Mouse (Mus musculus) Patski (cell line): ENCODE results near the gene Tmprss7. TPM values are rescaled to one million over a fixed set of nuclear protein-coding genes. Genes with fewer than 3 reads are reported as not detected.

Experiments used
- ATAC-seq: fragments of 100-300 bp; one replicate; pipeline ENCODE4 v1.8.0; 2021
- CTCF ChIA-PET: fragments of 350-600 bp; sonication (Branson Sonifier 250); formaldehyde crosslinking; loops from one replicate; lab custom pipeline; 2022; ENCODE audit warnings: inconsistent platforms; lab: Charles Lee
- POLR2A ChIA-PET: fragments of 350-600 bp; sonication (Branson Sonifier 250); formaldehyde crosslinking; loops from one replicate; lab custom pipeline; 2022; ENCODE audit warnings: antibody characterized with exemption, inconsistent platforms; lab: Charles Lee
- DNase-seq: peaks from one replicate; pipeline ENCODE4 v3.0.0-alpha.2; 2011; ENCODE audit warnings: low read depth, low spot score
- H3K27me3 ChIP-seq: fragments of 371-371 bp; one replicate; pipeline ENCODE4 v1.5.1; 2021
- CTCF ChIP-seq: fragments of 100-300 bp; IDR thresholded peaks from one replicate; pipeline ENCODE4 v1.5.1; 2021
- in situ Hi-C: fragments of 300-500 bp; cut with MboI; formaldehyde crosslinking; loops from 3 replicates; pipeline ENCODE4 v1.11.1; 2018; ENCODE audit warnings: low pct_unique_long_range_greater_than_20kb, mixed read lengths
- polyA plus RNA-seq: library from polyadenylated mRNA; unstranded; gene quantifications from one replicate; pipeline ENCODE4 v1.2.3, GENCODE M21; 2021

Tmprss7 gene
- polyA plus RNA-seq, 1 experiment from 2014 or later = not detected

DNA sequence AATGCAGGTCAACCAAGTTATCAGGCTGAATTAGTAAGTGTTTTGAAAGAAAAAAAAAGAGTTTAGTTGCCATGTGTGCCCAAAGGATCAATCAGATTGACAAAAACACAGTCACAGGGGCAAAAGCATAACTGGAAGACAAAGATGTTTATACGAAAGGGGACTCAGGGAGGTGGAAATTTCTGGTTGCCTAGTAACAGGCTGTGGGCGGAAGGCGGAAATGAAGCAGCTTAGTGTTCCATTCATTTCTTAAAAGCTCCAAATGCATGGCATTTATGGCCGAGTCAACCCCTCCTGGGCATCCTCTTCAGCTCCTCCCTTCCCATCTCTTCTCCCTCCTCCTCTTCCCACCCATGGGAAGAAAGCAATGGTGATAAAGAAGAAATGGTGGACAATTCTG is 3.3 kb downstream of the Tmprss7 start:
- DNase-seq (no peak), ATAC-seq (no peak)
- ChIA-PET POLR2A (interaction anchor here (0.7 kb wide), 1 partner anchor 233 kb away, joined by 4 read pairs; no protein-coding TSS in a partner anchor), CTCF (interaction anchor here (0.8 to 1.5 kb wide), 2 partner anchors 9 to 328 kb away, joined by 4 to 5 read pairs; no protein-coding TSS in a partner anchor)
- no peaks in the 10 kb centered on the region for H3K27me3 ChIP-seq
- no peak for TF ChIP-seq CTCF
- in situ Hi-C loops = no loop called here

- DNase-seq (no peak), ATAC-seq (no peak)
- POLR2A ChIA-PET = interaction anchor here (1.4 kb wide), 1 partner anchor 10 kb away, joined by 3 read pairs; no protein-coding TSS in a partner anchor
- in situ Hi-C loops = loop anchor here (10.0 kb wide), 1 partner anchor 338 kb away; no protein-coding TSS in a partner anchor
- H3K27me3 ChIP-seq = no peaks in the 10 kb centered on the region
- no peak for TF ChIP-seq CTCF
- CTCF ChIA-PET = interaction anchor here (1.7 to 3.3 kb wide), 3 partner anchors 10 to 45 kb away, joined by 3 to 17 read pairs (median 10); no protein-coding TSS in a partner anchor
Observed at GRCm38 (mm10) chr16:45686833-45687232, 6.6 kb downstream of the Tmprss7 start.

GRCm38 (mm10) chr16:45685295-45685694 is 8.2 kb downstream of the Tmprss7 start:
- in situ Hi-C loops = loop anchor here (10.0 kb wide), 1 partner anchor 340 kb away; no protein-coding TSS in a partner anchor
- no peak for ATAC-seq
- POLR2A ChIA-PET = interaction anchor here (1.4 kb wide), 1 partner anchor 11 kb away, joined by 3 read pairs; no protein-coding TSS in a partner anchor

GRCm38 (mm10) chr16:45684815-45685214 is 8.6 kb downstream of the Tmprss7 start:
- ChIA-PET CTCF (interaction anchor here (0.7 to 3.3 kb wide), 17 partner anchors 9 to 725 kb away, joined by 3 to 17 read pairs (median 4); partner anchors contain the start of gene Tmprss7), POLR2A (no interaction called here)
- no peaks in the 10 kb centered on the region for H3K27me3 ChIP-seq
- in situ Hi-C loops = loop anchor here (10.0 kb wide), 1 partner anchor 340 kb away; no protein-coding TSS in a partner anchor
- ATAC-seq = peak; percentile 44
- no peak for DNase-seq
- TF ChIP-seq CTCF = peak; percentile 91

More at GRCm38 (mm10) chr16:45685295-45685694, 8.2 kb downstream of the Tmprss7 start:
- CTCF ChIA-PET = interaction anchor here (0.7 to 3.3 kb wide), 15 partner anchors 8 to 725 kb away, joined by 3 to 17 read pairs (median 5); partner anchors contain the start of gene Tmprss7
- no peak for TF ChIP-seq CTCF
- no peak for DNase-seq
- no peaks in the 10 kb centered on the region for H3K27me3 ChIP-seq

DNA sequence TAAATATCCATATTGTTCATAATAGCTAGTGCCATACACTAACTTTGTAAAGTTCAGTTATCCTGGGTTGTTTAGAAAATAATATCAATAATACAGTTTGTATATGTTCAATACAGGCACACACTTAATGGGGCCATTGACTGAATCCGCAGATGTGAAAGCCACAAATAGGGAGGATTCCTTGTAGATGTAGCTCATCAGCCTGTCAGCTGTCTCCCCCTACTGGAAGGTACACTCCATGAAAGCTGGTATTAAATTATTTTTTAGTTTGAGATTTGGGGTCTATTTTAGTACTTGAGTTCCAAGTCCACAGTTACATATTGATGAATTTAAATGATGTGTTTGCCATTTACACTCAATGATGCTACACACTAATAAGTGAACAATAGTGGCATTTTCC is 17.0 kb downstream of the Tmprss7 start:
- CTCF ChIA-PET = interaction anchor here (0.8 to 1.8 kb wide), 3 partner anchors 9 to 483 kb away, joined by 3 to 10 read pairs (median 3); no protein-coding TSS in a partner anchor

DNA sequence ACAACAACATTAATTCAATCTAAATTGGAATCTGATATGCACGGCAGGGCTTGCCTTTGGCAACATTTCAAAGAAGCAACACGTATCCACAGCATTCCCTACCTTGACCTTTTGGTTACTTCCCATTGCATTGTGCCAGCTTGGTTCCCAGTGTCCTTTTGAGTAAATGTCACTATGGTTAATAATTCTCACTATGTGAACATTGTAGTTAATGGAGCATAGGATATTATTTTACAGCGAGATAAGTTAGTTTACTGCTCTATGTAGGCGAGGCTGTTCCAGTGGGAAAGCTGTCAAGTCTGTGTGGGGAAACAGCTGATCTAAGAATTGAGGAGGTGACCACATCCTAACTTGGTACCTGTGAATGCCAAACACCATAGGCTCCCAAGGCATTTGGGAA is 23.5 kb downstream of the Tmprss7 start:
- no peaks in the 10 kb centered on the region for H3K27me3 ChIP-seq
- ATAC-seq (peak; percentile 54), DNase-seq (peak; percentile 10)
- ChIA-PET POLR2A (interaction anchor here (0.6 kb wide), 1 partner anchor 12 kb away, joined by 4 read pairs; no protein-coding TSS in a partner anchor), CTCF (interaction anchor here (0.6 to 1.0 kb wide), 2 partner anchors 15 to 740 kb away, joined by 3 to 6 read pairs; no protein-coding TSS in a partner anchor)
- in situ Hi-C loops = no loop called here
- no peak for TF ChIP-seq CTCF

More for the DNA sequence above, 17.0 kb downstream of the Tmprss7 start:
- peaks cover 4% of the 10 kb centered on the region for H3K27me3 ChIP-seq
- DNase-seq (no peak), ATAC-seq (no peak)
- peak; percentile 67 for TF ChIP-seq CTCF
- POLR2A ChIA-PET = no interaction called here
- in situ Hi-C loops = loop anchor here (5.0 kb wide), 1 partner anchor 431 kb away; no protein-coding TSS in a partner anchor

DNA sequence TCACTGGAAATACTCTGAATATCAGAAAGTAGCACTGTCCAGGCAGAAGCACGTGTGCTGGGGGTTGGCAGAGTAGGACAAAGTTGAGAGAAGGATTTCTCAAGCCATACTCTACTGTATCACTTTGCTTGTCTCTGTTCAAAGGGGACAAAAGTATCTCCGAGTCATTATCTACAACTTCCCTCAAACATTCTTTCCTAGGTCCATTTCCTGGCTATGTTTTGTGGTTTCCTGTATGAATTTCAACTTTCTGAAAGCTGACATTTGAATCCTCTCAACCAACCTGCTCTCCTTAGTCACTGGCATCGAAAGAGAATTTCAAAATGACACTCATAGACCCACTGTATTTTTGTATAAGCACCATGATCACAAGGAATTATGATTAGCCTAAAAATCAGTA is 25.3 kb downstream of the Tmprss7 start:
- POLR2A ChIA-PET = no interaction called here
- DNase-seq (no peak), ATAC-seq (no peak)
- H3K27me3 ChIP-seq = no peaks in the 10 kb centered on the region
- TF ChIP-seq CTCF = no peak
- CTCF ChIA-PET = no interaction called here
- in situ Hi-C loops = no loop called here

GRCm38 (mm10) chr16:45666136-45666535 is 27.3 kb downstream of the Tmprss7 start:
- ATAC-seq = no peak
- CTCF ChIA-PET = interaction anchor here (0.8 to 1.2 kb wide), 2 partner anchors 19 to 36 kb away, joined by 3 to 4 read pairs; no protein-coding TSS in a partner anchor
- no peak for DNase-seq
- no peak for TF ChIP-seq CTCF
- POLR2A ChIA-PET = no interaction called here
- H3K27me3 ChIP-seq = peaks cover 5% of the 10 kb centered on the region
- in situ Hi-C loops = no loop called here

DNA sequence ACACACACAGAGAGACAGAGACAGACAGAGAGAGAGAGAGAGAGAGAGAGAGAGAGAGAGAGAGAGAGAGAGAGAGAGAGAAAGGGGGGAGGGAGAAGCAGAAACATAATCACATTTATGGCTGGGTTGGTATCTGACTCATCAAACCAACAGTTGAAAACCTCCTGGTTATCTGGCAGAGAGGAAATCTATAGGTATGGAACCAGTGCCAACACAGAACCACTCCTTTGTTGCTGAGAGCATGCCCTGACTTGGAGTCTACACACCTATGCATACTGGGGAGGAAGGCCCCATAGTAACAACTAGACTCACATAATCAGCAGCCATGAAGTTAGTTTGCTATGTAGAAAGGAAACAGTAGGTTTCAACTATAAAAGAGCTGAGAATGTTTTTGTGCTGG is 31.1 kb downstream of the Tmprss7 start:
- DNase-seq (no peak), ATAC-seq (no peak)
- in situ Hi-C loops = no loop called here
- H3K27me3 ChIP-seq = peaks cover 6% of the 10 kb centered on the region
- ChIA-PET CTCF (no interaction called here), POLR2A (no interaction called here)
- no peak for TF ChIP-seq CTCF

DNA sequence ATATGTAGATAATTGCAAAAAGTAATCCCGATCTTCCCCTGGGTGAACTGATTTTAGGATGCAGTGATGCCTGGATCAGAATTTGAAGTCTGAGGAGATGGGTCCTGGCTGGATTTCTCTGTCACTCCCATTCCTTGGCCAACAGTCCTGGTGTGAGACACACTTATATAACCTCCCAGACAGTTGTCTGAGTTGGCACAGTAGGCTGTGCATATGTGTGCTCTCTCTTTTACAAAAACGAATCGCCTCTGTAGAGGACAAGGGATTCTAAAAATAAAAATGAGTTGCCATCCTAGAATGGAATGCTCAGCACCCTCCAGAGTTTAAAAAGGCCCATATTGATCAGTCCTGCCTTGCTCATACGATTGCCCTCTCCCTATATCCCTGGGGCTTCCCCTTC is 33.9 kb downstream of the Tmprss7 start:
- ATAC-seq = no peak
- DNase-seq = no peak
- ChIA-PET CTCF (no interaction called here), POLR2A (no interaction called here)
- TF ChIP-seq CTCF = no peak
- in situ Hi-C loops = no loop called here
- H3K27me3 ChIP-seq = peaks cover 6% of the 10 kb centered on the region

- in situ Hi-C loops = no loop called here
- no peak for ATAC-seq
- POLR2A ChIA-PET = no interaction called here
- DNase-seq = no peak
- peaks cover 6% of the 10 kb centered on the region for H3K27me3 ChIP-seq
- no peak for TF ChIP-seq CTCF
- CTCF ChIA-PET = interaction anchor here (1.5 kb wide), 1 partner anchor 11 kb away, joined by 5 read pairs; no protein-coding TSS in a partner anchor
Observed at GRCm38 (mm10) chr16:45658248-45658647, 35.2 kb downstream of the Tmprss7 start.
